ENCODE assay signal across 14 mouse cellular contexts in genomic region chr1:171268341-171268740, GRCm38 (mm10). TPM values are rescaled to one million over a fixed set of nuclear protein-coding genes. Genes with fewer than 3 reads are reported as not detected.
"Had no signal": no experiment of that assay in that cellular context is flagged by ENCODE, and none has a peak within 500 bp of the region (broad histone marks: within the 10 kb centered on the region; RNA-seq: fewer than 3 reads in every experiment).

No protein-coding gene starts in this region.

- H3K9me3 ChIP-seq: limb, embryonic 10.5 days; liver, embryonic 12.5 days; lung, embryonic 15.5 days; midbrain, embryonic 13.5 days; neural tube, embryonic 15.5 days had no signal

- H3K4me2 ChIP-seq: liver, embryonic 12.5 days; lung, embryonic 15.5 days; midbrain, embryonic 13.5 days; neural tube, embryonic 15.5 days had no signal

- ATAC-seq: liver, embryonic 12.5 days; liver, postnatal 0 days; midbrain, embryonic 13.5 days had no signal

- H3K27ac ChIP-seq: left cerebral cortex, adult 2 months; limb, embryonic 10.5 days; liver, embryonic 12.5 days; lung, embryonic 15.5 days; midbrain, embryonic 13.5 days; neural tube, embryonic 15.5 days had no signal

- H3K27me3 ChIP-seq: lung, embryonic 15.5 days; neural tube, embryonic 15.5 days had no signal

- DNase-seq: kidney, adult 18-20 months; kidney, postnatal 14 days; liver, postnatal 0 days; lung, postnatal 14 days; right cerebral cortex, adult 18-20 months; right cerebral cortex, postnatal 25 days had no signal

- H3K4me3 ChIP-seq: left cerebral cortex, adult 2 months; limb, embryonic 10.5 days; liver, embryonic 12.5 days; lung, embryonic 15.5 days; midbrain, embryonic 13.5 days; myocyte; neural tube, embryonic 15.5 days had no signal

- H3K9ac ChIP-seq: liver, embryonic 12.5 days; liver, postnatal 0 days; lung, embryonic 15.5 days; midbrain, embryonic 13.5 days; neural tube, embryonic 15.5 days had no signal

RNA-seq across cellular contexts. Expression of gene Adamts4, which starts 18.1 kb away (rescaled TPM):
- total RNA-seq: megakaryocyte progenitor cell, adult 5-6 weeks had no signal
